Mouse (Mus musculus) ES-E14 (cell line): ENCODE results near the gene Ifih1.

ENCODE experiments used
- MAFK ChIP-seq: IDR thresholded peaks from 2 replicates; pipeline ENCODE4 v1.6.1; 2014; ENCODE audit warnings: mild to moderate bottlenecking, low read depth, low read length, inconsistent platforms; ENCODE audit not compliant: insufficient read depth
- ZC3H11A ChIP-seq: IDR thresholded peaks from 2 replicates; pipeline ENCODE4 v1.6.1; 2012; ENCODE audit warnings: low read depth, mild to moderate bottlenecking, inconsistent platforms, low read length, borderline replicate concordance

GRCm38 (mm10) chr2:62596586-62596985 lies 49.5 kb downstream of the Ifih1 start:
- no peak for TF ChIP-seq MAFK
- no peak for TF ChIP-seq ZC3H11A
